Mouse (Mus musculus) forebrain, postnatal 0 days (tissue): ENCODE measurements around the gene Hhat. TPM values are rescaled to one million over a fixed set of nuclear protein-coding genes. Genes with fewer than 3 reads are reported as not detected.

ENCODE experiments used
- ATAC-seq: fragments of 200-750 bp; cut with Nextera tagmentation; 2 replicates; pipeline ENCODE4 v1.8.0; 2017; ENCODE audit warnings: mild to moderate bottlenecking, moderate library complexity
- DNase-seq: peaks from one replicate; pipeline ENCODE4 v3.0.0-alpha.2; 2015
- H3K27ac ChIP-seq: fragments of 300-500 bp; sonication (generic); 2 replicates; pipeline ENCODE4 v1.5.1; 2014; ENCODE audit warnings: low read depth, mild to moderate bottlenecking, antibody characterized with exemption, low read length, moderate library complexity, mixed read lengths
- H3K27me3 ChIP-seq: fragments of 300-500 bp; sonication (generic); 2 replicates; pipeline ENCODE4 v1.6.1; 2014; ENCODE audit warnings: mild to moderate bottlenecking, low read length, mixed read lengths; ENCODE audit not compliant: insufficient read depth
- H3K36me3 ChIP-seq: fragments of 300-500 bp; sonication (generic); 2 replicates; pipeline ENCODE4 v1.6.1; 2014; ENCODE audit warnings: mild to moderate bottlenecking, moderate library complexity; ENCODE audit not compliant: insufficient read depth
- H3K4me1 ChIP-seq: fragments of 300-500 bp; sonication (generic); 2 replicates; pipeline ENCODE4 v1.6.1; 2014; ENCODE audit warnings: antibody characterized with exemption; ENCODE audit not compliant: insufficient read depth
- H3K4me2 ChIP-seq: fragments of 300-500 bp; sonication (generic); 2 replicates; pipeline ENCODE4 v1.6.1; 2014; ENCODE audit warnings: low read depth, mild to moderate bottlenecking, moderate library complexity
- H3K4me3 ChIP-seq: fragments of 300-500 bp; sonication (generic); 2 replicates; pipeline ENCODE4 v1.5.1; 2014; ENCODE audit warnings: low read depth, low read length, mixed read lengths
- H3K9ac ChIP-seq: fragments of 300-500 bp; sonication (generic); 2 replicates; pipeline ENCODE4 v1.6.1; 2014; ENCODE audit warnings: mild to moderate bottlenecking
- H3K9me3 ChIP-seq: fragments of 300-500 bp; sonication (generic); 2 replicates; pipeline ENCODE4 v1.6.1; 2016; ENCODE audit warnings: low read length
- CTCF ChIP-seq: sonication (generic); IDR thresholded peaks from 2 replicates; pipeline ENCODE4 v1.5.1; 2016; ENCODE audit warnings: antibody characterized with exemption, control low read depth, low read depth
- WGBS: fragments of 180-500 bp; shearing (Covaris S2); extraction: QIAGEN DNeasy Blood & Tissue Kit; methylation state at CpG from one replicate; pipeline ENCODE4 v1.1.7; 2014; 5-methylcytosine and 5-hydroxymethylcytosine counted together
- polyA plus RNA-seq: library from polyadenylated mRNA; unstranded; fragments of >200 nt; fragmentation: Nextera tagmentation; extraction: Ambion mirVana; gene quantifications from 2 replicates; pipeline ENCODE4 v1.2.1, GENCODE M21; 2015
- total RNA-seq: library from RNA; depleted of rRNA; stranded (reverse); fragments of >200 nt; gene quantifications from 2 replicates; pipeline ENCODE4 v1.2.3, GENCODE M21; 2014

Gene Hhat
- total and polyA plus RNA-seq, 2 experiments from 2014 or later = 1.8 to 2.6 TPM

DNA sequence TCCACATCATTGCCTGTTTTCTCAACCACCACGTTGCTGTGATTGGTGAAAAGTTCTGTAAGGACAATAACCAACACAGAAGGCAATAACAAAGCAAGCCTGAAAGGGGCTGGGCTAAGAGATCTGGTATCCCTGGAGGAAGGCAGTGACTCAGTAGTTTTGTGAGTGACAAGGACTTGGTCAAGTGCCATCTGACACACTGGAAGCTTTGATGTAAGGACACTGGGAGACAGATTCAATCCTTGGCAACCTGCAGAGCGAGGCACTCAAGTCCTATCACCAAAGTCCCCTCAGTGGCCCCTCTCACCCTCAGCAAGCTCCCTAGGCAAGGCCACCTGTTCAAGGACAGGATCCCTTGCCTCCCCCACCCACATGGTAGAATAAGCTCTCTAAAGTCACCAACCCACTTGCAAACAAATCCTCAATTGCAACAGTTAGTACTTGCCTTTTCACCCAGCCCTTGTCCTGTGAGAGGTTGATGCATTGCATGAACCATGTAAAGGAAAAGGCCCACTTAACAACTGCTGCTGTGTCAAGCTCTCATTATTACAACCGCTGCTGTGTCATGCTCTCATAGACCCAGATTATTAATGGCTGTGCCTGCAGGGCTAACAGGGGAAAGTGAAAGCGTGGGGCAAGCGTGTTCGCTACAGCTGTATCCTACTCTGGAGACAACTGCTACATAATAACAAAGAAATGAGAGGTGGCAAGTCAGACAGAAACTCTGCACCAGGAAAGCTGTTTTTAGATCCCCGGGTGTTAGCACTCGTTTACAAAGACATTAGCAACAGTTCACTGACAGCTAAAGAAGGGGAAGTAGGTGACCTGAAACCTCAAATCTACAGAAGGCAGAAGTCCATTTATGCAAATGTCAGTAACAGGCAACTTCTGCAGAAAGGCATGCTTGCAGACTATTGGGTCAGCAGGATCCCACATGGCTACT is 18.1 kb downstream of the Hhat start:
- no peak overlapping the region for H3K4me2 ChIP-seq
- ATAC-seq = no peak
- no peak for TF ChIP-seq CTCF
- H3K9me3 ChIP-seq = no peaks in the 10 kb centered on the region
- DNase-seq = no peak
- no peaks in the 10 kb centered on the region for H3K4me1 ChIP-seq
- H3K27ac ChIP-seq = no peak overlapping the region
- no peaks in the 10 kb centered on the region for H3K36me3 ChIP-seq
- no peak overlapping the region for H3K4me3 ChIP-seq
- H3K9ac ChIP-seq = no peak overlapping the region
- H3K27me3 ChIP-seq = no peaks in the 10 kb centered on the region
- 21% methylated on average over 8 of the region's 8 CpGs for WGBS

DNA sequence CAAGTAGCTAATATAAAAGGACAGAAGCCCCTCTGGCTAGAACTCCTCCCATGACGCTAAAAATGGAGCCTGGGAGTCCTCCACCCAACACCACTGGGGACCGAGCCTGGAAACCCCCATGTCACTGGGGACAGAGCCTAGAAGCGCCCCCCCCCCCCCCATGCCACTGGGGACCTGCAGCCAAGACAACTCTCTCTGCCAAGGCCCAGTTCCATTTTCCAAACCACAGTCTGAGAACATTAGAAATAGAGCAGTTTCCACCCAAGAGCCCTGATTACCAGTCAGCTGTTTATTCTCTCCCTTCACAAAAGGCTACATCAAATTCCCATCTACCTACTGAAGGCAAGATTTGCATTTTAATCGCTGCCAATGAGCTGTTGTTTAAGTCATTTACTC is 21.0 kb downstream of the Hhat start:
- Histone ChIP-seq H3K9ac (no peak overlapping the region), H3K4me3 (no peak overlapping the region), H3K9me3 (no peaks in the 10 kb centered on the region), H3K27me3 (no peaks in the 10 kb centered on the region), H3K36me3 (no peaks in the 10 kb centered on the region), H3K4me1 (no peaks in the 10 kb centered on the region), H3K4me2 (no peak overlapping the region), H3K27ac (no peak overlapping the region)
- TF ChIP-seq CTCF = no peak
- 40% methylated on average over 4 of the region's 4 CpGs for WGBS
- DNase-seq = no peak
- ATAC-seq = no peak

DNA sequence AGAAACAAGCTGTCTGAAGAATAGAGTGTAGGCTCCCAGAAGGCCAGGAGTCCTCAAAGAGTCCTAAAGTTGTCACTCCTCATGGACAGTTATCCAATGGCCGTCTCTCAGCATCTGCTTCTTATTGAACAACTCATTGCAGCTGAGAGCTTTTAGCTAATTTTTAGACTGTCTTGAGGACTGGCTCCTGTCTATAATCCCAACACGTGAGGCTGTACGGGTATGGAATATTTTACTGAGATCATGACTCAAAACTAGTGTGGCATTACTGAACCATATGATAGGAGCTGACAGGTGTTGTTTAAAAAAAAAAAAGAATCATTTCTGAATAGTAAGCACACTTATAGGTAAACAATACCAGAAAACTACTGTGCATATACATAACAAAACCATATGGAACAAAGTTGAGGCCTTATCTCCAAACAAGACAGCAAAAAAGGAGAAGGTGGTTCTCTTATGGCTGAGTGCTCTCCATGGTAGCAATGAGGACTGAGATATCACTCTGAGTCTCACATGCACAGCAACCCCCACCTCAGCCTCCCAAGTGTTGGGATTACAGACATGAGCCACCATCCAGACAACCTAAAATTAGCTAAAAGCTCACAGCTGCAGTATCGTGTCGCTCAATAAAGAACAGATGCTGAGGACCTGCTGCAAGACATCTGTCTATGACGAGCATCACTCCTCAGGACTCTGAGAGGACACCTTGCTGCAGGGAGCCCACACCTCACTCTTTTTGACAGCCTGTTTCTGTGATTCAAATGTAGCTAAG is 21.6 kb downstream of the Hhat start:
- H3K36me3 ChIP-seq = no peaks in the 10 kb centered on the region
- H3K27ac ChIP-seq = no peak overlapping the region
- no peaks in the 10 kb centered on the region for H3K4me1 ChIP-seq
- no peak for TF ChIP-seq CTCF
- ATAC-seq (peak; percentile 45), DNase-seq (no peak)
- WGBS = 80% methylated on average over 6 of the region's 6 CpGs
- H3K4me3 ChIP-seq = no peak overlapping the region
- no peak overlapping the region for H3K9ac ChIP-seq
- H3K27me3 ChIP-seq = no peaks in the 10 kb centered on the region
- H3K4me2 ChIP-seq = no peak overlapping the region
- no peaks in the 10 kb centered on the region for H3K9me3 ChIP-seq

DNA sequence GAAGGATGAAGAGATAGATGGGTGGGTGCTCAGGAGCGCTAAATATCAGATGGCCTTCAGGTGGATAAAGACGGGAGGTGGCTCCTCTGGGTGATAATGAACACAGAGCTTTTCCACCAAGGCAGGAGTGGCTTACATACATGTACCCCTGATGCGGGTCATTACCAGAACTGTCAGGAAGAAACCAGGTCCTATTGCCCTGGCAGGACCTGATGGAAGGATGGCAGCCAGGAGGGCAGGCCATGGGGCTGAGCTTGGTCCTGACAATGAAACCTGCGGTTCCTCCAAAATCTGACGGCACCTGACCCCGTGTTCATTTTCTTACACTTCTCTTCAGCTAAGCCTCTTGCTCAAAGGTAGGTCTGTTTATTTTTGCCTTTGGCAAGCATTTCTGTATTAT is 24.8 kb downstream of the Hhat start:
- Histone ChIP-seq H3K27ac (no peak overlapping the region), H3K4me2 (no peak overlapping the region), H3K4me3 (no peak overlapping the region), H3K36me3 (no peaks in the 10 kb centered on the region), H3K9me3 (no peaks in the 10 kb centered on the region), H3K4me1 (no peaks in the 10 kb centered on the region), H3K27me3 (no peaks in the 10 kb centered on the region), H3K9ac (no peak overlapping the region)
- no peak for ATAC-seq
- TF ChIP-seq CTCF = no peak
- no peak for DNase-seq
- WGBS = 80% methylated on average over 6 of the region's 6 CpGs

DNA sequence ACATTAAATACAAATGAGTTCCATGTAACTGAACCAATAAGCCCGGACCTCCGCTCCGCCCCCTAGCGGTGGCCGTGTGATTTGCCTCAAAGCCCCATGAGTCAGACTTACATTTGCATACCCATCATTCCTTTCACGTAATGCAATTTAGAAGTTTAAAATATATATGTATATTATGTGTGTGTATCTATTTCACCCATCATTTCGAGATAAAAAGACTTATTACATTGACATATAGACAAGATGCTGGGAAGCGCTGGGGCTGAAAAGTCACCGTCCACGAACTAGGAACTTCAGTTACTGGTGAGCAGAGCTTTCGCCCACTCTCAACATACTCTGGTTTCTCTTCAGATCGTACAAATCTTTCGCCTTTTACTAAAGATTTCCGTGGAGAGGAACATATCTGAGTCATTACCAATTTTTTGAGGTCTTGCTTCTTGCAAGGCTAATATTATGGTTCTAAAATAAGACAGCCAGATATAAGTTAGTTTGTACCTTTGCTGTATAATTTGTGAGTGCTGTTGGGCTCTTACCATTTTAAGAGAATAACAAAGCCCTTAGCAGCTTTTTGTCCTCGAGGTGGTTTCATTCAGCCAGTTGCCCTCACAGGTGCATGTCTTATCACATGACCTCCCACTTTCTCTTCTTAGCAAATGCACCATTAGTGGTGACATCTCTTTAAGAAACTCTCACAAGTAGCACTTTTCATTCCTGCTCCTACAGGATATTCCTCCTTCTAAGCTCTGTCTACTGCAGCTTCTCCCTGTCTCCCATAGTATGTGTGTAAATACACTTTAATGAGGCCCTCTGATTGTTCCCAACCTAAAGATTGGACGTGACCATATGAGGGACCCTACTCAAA is 25.6 kb downstream of the Hhat start:
- Histone ChIP-seq H3K4me2 (no peak overlapping the region), H3K27me3 (no peaks in the 10 kb centered on the region), H3K36me3 (no peaks in the 10 kb centered on the region), H3K4me3 (no peak overlapping the region), H3K9ac (no peak overlapping the region), H3K4me1 (no peaks in the 10 kb centered on the region), H3K9me3 (no peaks in the 10 kb centered on the region), H3K27ac (no peak overlapping the region)
- no peak for DNase-seq
- WGBS = 12% methylated on average over 16 of the region's 16 CpGs
- no peak for ATAC-seq
- peak; percentile 51 for TF ChIP-seq CTCF

DNA sequence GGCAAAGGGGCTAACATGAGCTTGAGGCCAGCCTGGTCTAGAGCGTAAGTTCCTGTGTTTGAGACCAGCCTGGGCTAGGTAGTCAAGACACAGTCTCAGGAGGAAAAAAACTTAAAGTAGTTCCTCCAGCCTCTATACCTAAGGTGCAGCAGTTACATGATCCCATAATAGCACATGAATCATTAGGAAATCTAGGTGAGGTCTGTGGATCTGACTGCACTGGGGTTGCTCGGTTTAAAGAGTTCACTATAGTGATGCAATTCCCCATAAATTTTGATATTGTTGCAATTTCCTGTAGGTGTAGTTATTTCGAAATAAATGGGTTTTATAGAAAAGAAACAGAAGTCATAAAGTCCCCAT is 26.2 kb downstream of the Hhat start:
- Histone ChIP-seq H3K4me2 (no peak overlapping the region), H3K27me3 (no peaks in the 10 kb centered on the region), H3K9ac (no peak overlapping the region), H3K27ac (no peak overlapping the region), H3K4me3 (no peak overlapping the region), H3K4me1 (no peaks in the 10 kb centered on the region), H3K36me3 (no peaks in the 10 kb centered on the region), H3K9me3 (no peaks in the 10 kb centered on the region)
- TF ChIP-seq CTCF = no peak
- ATAC-seq = no peak
- DNase-seq = no peak
- 71% methylated on average over 3 of the region's 3 CpGs for WGBS
